Comparison of ENCODE assay signal across 10 mouse cellular contexts in the genomic region with DNA sequence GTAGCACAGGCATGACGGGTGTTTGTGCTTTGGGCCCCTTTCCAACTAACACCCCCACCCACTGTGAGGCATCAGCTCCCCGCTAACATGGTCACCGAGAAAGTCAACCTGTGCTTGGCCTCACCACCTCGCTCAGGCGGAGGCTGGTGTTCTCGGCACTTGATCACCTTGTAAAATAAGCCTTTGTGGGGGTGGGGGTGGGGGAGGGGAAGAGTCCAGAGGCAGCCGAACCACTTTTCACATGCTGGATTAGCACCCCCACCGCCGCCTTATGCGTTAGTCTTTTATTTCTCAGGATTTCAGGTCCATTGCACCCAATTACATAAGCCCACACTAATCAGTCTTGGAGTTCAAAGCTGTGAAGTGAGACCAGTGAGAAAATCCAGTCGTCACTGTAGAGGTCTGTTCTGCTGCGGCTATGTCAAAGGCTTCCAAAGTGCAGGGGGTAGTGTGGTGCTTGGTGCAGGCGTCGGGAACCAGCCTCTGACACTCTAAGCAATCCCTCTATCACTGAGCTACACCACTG. TPM values are rescaled to one million over a fixed set of nuclear protein-coding genes. Genes with fewer than 3 reads are reported as not detected.
DNase-seq lines count a peak whose midpoint lies in the region; ATAC-seq and TF ChIP-seq lines count a peak whose summit lies in the region.
"Had no signal": no experiment of that assay in that cellular context is flagged by ENCODE, and none has a peak within 500 bp of the region (broad histone marks: within the 10 kb centered on the region; RNA-seq: fewer than 3 reads in every experiment).

No protein-coding gene starts in this region.

- 31% methylated on average over 14 of the region's 14 CpGs for WGBS in lung, embryonic 14.5 days
- 17% methylated on average over 14 of the region's 14 CpGs for WGBS in kidney, postnatal 0 days
- 43% methylated on average over 14 of the region's 14 CpGs for WGBS in neural tube, embryonic 15.5 days

- H3K4me1 ChIP-seq in lung, embryonic 14.5 days (ENCODE audit: insufficient read depth), result no peaks in the 10 kb centered on the region
- H3K4me1 ChIP-seq in kidney, postnatal 0 days (replicated peaks; ENCODE audit: insufficient read depth, low read length), result 0 out of 2 replicates have a peak, but pooled peaks cover 11% of the 10 kb centered on the region
- H3K4me1 ChIP-seq in neural tube, embryonic 15.5 days, result peaks cover 8% of the 10 kb centered on the region; the same call in 1 of the 2 replicates

- H3K9ac ChIP-seq in lung, embryonic 14.5 days, result no peak overlapping the region
- no peak overlapping the region for H3K9ac ChIP-seq in kidney, postnatal 0 days (ENCODE audit: low read depth, low read length)
- no peak overlapping the region for H3K9ac ChIP-seq in neural tube, embryonic 15.5 days (replicated peaks)

- DNase-seq in cerebellum, postnatal 14 days, result peak; percentile 38 to 53
- DNase-seq in cerebellum, adult 9-11 months, result no peak
- no peak for DNase-seq in lung, embryonic 14.5 days
- DNase-seq in lung, postnatal 36 days, result no peak
- peak; percentile 64 for DNase-seq in kidney, postnatal 0 days (ENCODE audit: low spot score)
- DNase-seq in urinary bladder, postnatal 36 days (ENCODE audit: low spot score in 2 of 2), result no peak
- DNase-seq in yolk sac, embryonic 10.5 days (ENCODE audit: low spot score), result no peak
- DNase-seq: cerebellum, adult 18-20 months; lung, postnatal 4 days had no signal

- 0 out of 2 replicates have a peak, but pooled peaks cover 3% of the 10 kb centered on the region for H3K36me3 ChIP-seq in lung, embryonic 14.5 days (ENCODE audit: insufficient read depth)
- H3K36me3 ChIP-seq in kidney, postnatal 0 days (ENCODE audit: insufficient read depth, low read length), result no peaks in the 10 kb centered on the region
- H3K36me3 ChIP-seq in neural tube, embryonic 15.5 days, result peaks cover 33% of the 10 kb centered on the region

- H3K27ac ChIP-seq in lung, embryonic 14.5 days (ENCODE audit: low read depth), result no peak overlapping the region
- no peak overlapping the region; the same call in 1 of the 2 replicates for H3K27ac ChIP-seq in kidney, postnatal 0 days
- H3K27ac ChIP-seq in neural tube, embryonic 15.5 days (replicated peaks), result no peak overlapping the region

- H3K4me3 ChIP-seq in lung, embryonic 14.5 days (ENCODE audit: low read depth, low read length), result no peak overlapping the region
- H3K4me3 ChIP-seq in kidney, postnatal 0 days (replicated peaks; ENCODE audit: low read depth, low read length), result no peak overlapping the region
- H3K4me3 ChIP-seq in neural tube, embryonic 15.5 days (replicated peaks), result no peak overlapping the region

- 0 out of 2 replicates have a peak overlapping the region, but pooled peaks have one; percentile 12 for H3K4me2 ChIP-seq in lung, embryonic 14.5 days
- H3K4me2 ChIP-seq in kidney, postnatal 0 days (ENCODE audit: low read length), result no peak overlapping the region
- no peak overlapping the region for H3K4me2 ChIP-seq in neural tube, embryonic 15.5 days

- TF ChIP-seq CTCF in lung, embryonic 14.5 days (IDR thresholded peaks at IDR 0.05; ENCODE audit: low read depth), result no peak
- TF ChIP-seq CTCF in kidney, postnatal 0 days (IDR thresholded peaks at IDR 0.05; ENCODE audit: low read depth), result no peak

- H3K9me3 ChIP-seq in lung, embryonic 14.5 days (ENCODE audit: low read depth, low read length), result no peaks in the 10 kb centered on the region
- no peaks in the 10 kb centered on the region for H3K9me3 ChIP-seq in kidney, postnatal 0 days (replicated peaks; ENCODE audit: low read length)
- H3K9me3 ChIP-seq in neural tube, embryonic 15.5 days (replicated peaks), result no peaks in the 10 kb centered on the region

- H3K27me3 ChIP-seq in lung, embryonic 14.5 days (ENCODE audit: insufficient read depth, low read length), result no peaks in the 10 kb centered on the region
- H3K27me3 ChIP-seq in kidney, postnatal 0 days (ENCODE audit: insufficient read depth, low read length), result 0 out of 2 replicates have a peak, but pooled peaks cover 3% of the 10 kb centered on the region
- H3K27me3 ChIP-seq in neural tube, embryonic 15.5 days (replicated peaks), result no peaks in the 10 kb centered on the region

- peak; percentile 60 for ATAC-seq in lung, embryonic 14.5 days (ENCODE audit: insufficient read depth)
- peak; percentile 85 for ATAC-seq in kidney, postnatal 0 days (replicated peaks; ENCODE audit: low FRiP score, low read depth)
- ATAC-seq in neural tube, embryonic 15.5 days (ENCODE audit: low FRiP score), result peak; percentile 35; the same call in 1 of the 2 replicates

RNA-seq across cellular contexts. Expression of a gene that starts 36.4 kb away (rescaled TPM):
- polyA plus RNA-seq in lung, embryonic 14.5 days (2014; fragmentation: Nextera tagmentation; extraction: Ambion mirVana), result 15.8 and 15.9 TPM in 2 replicates
- 3.0 and 3.2 TPM in 2 replicates for polyA plus RNA-seq in kidney, postnatal 0 days (2015; fragmentation: Nextera tagmentation; extraction: Ambion mirVana)
- polyA plus RNA-seq in neural tube, embryonic 15.5 days (2015; fragmentation: Nextera tagmentation; extraction: Ambion mirVana), result 21.6 and 22.5 TPM in 2 replicates

RNA-seq across cellular contexts. Expression of a gene that starts 43.0 kb away (rescaled TPM):
- 55.8 and 57.3 TPM in 2 replicates for polyA plus RNA-seq in lung, embryonic 14.5 days (2014; fragmentation: Nextera tagmentation; extraction: Ambion mirVana)
- polyA plus RNA-seq in kidney, postnatal 0 days (2015; fragmentation: Nextera tagmentation; extraction: Ambion mirVana), result 14.1 and 17.0 TPM in 2 replicates
- 9.5 and 15.1 TPM in 2 replicates for polyA plus RNA-seq in neural tube, embryonic 15.5 days (2015; fragmentation: Nextera tagmentation; extraction: Ambion mirVana)

Comparison
In these comparisons a context has a peak if more than half of its experiments do, and no peak if none do; other contexts are left out.
1. DNase-seq: peak in cerebellum, postnatal 14 days (2 of 2) and kidney, postnatal 0 days (single experiment); none in cerebellum, adult 9-11 months (single experiment), lung, embryonic 14.5 days (single experiment), lung, postnatal 36 days (single experiment), urinary bladder, postnatal 36 days (0 of 2) and yolk sac, embryonic 10.5 days (single experiment).
2. ATAC-seq: peak in every context shown above with its lines; median percentile 85 in kidney, postnatal 0 days; 60 in lung, embryonic 14.5 days; 35 in neural tube, embryonic 15.5 days.